Mouse (Mus musculus) heart, postnatal 4 days (tissue): ENCODE results near the gene Srsf2. TPM values are rescaled to one million over a fixed set of nuclear protein-coding genes. Genes with fewer than 3 reads are reported as not detected.
"Not testable (repeated sequence)": the region's sequence is repeated elsewhere in the genome, so short reads cannot be mapped to it uniquely, and the experiment has no call there.

Source experiments
- DNase-seq: peaks from one replicate; pipeline ENCODE4 v3.0.0; 2021
- total RNA-seq, 2 experiments: library from RNA; stranded (reverse); gene quantifications; 2 replicates each; pipeline ENCODE4 v1.2.3; 2021

The Srsf2 gene
- total RNA-seq: 100 to 1,000 TPM; 269 to 299 TPM

GRCm38 (mm10) chr11:116852891-116853511 is at the start of gene Srsf2:
Gene Srsf2 (minus strand): TSS chr11:116853094.
- peak; percentile 98 for DNase-seq

GRCm38 (mm10) chr11:116902588-116902987 is 49.7 kb upstream of the Srsf2 start:
- not testable (repeated sequence) for DNase-seq

- no peak for DNase-seq
These were observed 46.4 kb upstream of the Srsf2 start for GRCm38 (mm10) chr11:116899247-116899646.

- DNase-seq: no peak
These were observed 42.5 kb upstream of the Srsf2 start for GRCm38 (mm10) chr11:116895402-116895801.

- DNase-seq: no peak
These were observed 40.9 kb upstream of the Srsf2 start for GRCm38 (mm10) chr11:116893532-116894442.

GRCm38 (mm10) chr11:116887136-116887535 is 34.2 kb upstream of the Srsf2 start:
- DNase-seq: no peak

GRCm38 (mm10) chr11:116885275-116886151 is 32.6 kb upstream of the Srsf2 start:
- peak; percentile 86 for DNase-seq

- no peak for DNase-seq
These were observed 31.2 kb upstream of the Srsf2 start for GRCm38 (mm10) chr11:116884061-116884460.

GRCm38 (mm10) chr11:116882446-116882845 is 29.6 kb upstream of the Srsf2 start:
- no peak for DNase-seq

- DNase-seq: no peak
These were observed 28.5 kb upstream of the Srsf2 start for GRCm38 (mm10) chr11:116881440-116881839.

GRCm38 (mm10) chr11:116880839-116881238 is 27.9 kb upstream of the Srsf2 start:
- DNase-seq: no peak

GRCm38 (mm10) chr11:116878454-116878853 is 25.6 kb upstream of the Srsf2 start:
- no peak for DNase-seq

GRCm38 (mm10) chr11:116873987-116874386 is 21.1 kb upstream of the Srsf2 start:
- no peak for DNase-seq

GRCm38 (mm10) chr11:116871538-116871937 is 18.6 kb upstream of the Srsf2 start:
- DNase-seq: no peak

- DNase-seq: no peak
These were observed 16.7 kb upstream of the Srsf2 start for GRCm38 (mm10) chr11:116869641-116870040.

- DNase-seq: no peak
These were observed 16.3 kb upstream of the Srsf2 start for GRCm38 (mm10) chr11:116869223-116869622.

- peak; percentile 78 for DNase-seq
These were observed 15.2 kb upstream of the Srsf2 start for GRCm38 (mm10) chr11:116868129-116868528.

GRCm38 (mm10) chr11:116865945-116866585 is 13.2 kb upstream of the Srsf2 start:
- no peak for DNase-seq

- peak; percentile 29 for DNase-seq
These were observed 11.6 kb upstream of the Srsf2 start for GRCm38 (mm10) chr11:116864444-116864843.

GRCm38 (mm10) chr11:116857183-116857850 is 4.4 kb upstream of the Srsf2 start:
- no peak for DNase-seq

GRCm38 (mm10) chr11:116854279-116854678 is 1.4 kb upstream of the Srsf2 start:
- DNase-seq: no peak

- DNase-seq: peak; percentile 97
These were observed 626 bp upstream of the Srsf2 start for GRCm38 (mm10) chr11:116853512-116853928.
